Mouse (Mus musculus) hindbrain, postnatal 0 days (tissue): ENCODE measurements around the gene Gm5485. TPM values are rescaled to one million over a fixed set of nuclear protein-coding genes. Genes with fewer than 3 reads are reported as not detected.

ENCODE experiments used
- ATAC-seq: fragments of 200-750 bp; cut with Nextera tagmentation; 2 replicates; pipeline ENCODE4 v1.8.0; 2017; ENCODE audit warnings: mild to moderate bottlenecking, moderate TSS enrichment, moderate library complexity
- DNase-seq: peaks from one replicate; pipeline ENCODE4 v3.0.0-alpha.2; 2015; ENCODE audit warnings: low spot score
- H3K27ac ChIP-seq: fragments of 300-500 bp; sonication (generic); 2 replicates; pipeline ENCODE4 v1.5.1; 2014; ENCODE audit warnings: mild to moderate bottlenecking
- H3K27me3 ChIP-seq: fragments of 300-500 bp; sonication (generic); 2 replicates; pipeline ENCODE4 v1.6.1; 2014; ENCODE audit warnings: low read length, mixed read lengths; ENCODE audit not compliant: insufficient read depth
- H3K36me3 ChIP-seq: fragments of 300-500 bp; sonication (generic); 2 replicates; pipeline ENCODE4 v1.6.1; 2014; ENCODE audit warnings: low read length, mixed read lengths; ENCODE audit not compliant: insufficient read depth
- H3K4me1 ChIP-seq: fragments of 300-500 bp; sonication (generic); 2 replicates; pipeline ENCODE4 v1.6.1; 2014; ENCODE audit warnings: antibody characterized with exemption, low read length, mixed read lengths; ENCODE audit not compliant: insufficient read depth
- H3K4me2 ChIP-seq: fragments of 300-500 bp; sonication (generic); 2 replicates; pipeline ENCODE4 v1.6.1; 2014; ENCODE audit warnings: low read depth, mild to moderate bottlenecking, low read length, moderate library complexity, mixed read lengths
- H3K4me3 ChIP-seq: fragments of 300-500 bp; sonication (generic); 2 replicates; pipeline ENCODE4 v1.5.1; 2014; ENCODE audit warnings: low read length
- H3K9ac ChIP-seq: fragments of 300-500 bp; sonication (generic); replicated peaks from 2 replicates; pipeline ENCODE4 v1.6.1; 2014; ENCODE audit warnings: mild to moderate bottlenecking, low read length, moderate library complexity, mixed read lengths
- H3K9me3 ChIP-seq: fragments of 300-500 bp; sonication (generic); 2 replicates; pipeline ENCODE4 v1.6.1; 2016; ENCODE audit warnings: low read length, mixed read lengths
- CTCF ChIP-seq: IDR thresholded peaks from 2 replicates; pipeline ENCODE4 v1.5.1; 2016; ENCODE audit warnings: antibody characterized with exemption, control low read depth, low read depth
- WGBS: fragments of 180-500 bp; shearing (Covaris S2); extraction: QIAGEN DNeasy Blood & Tissue Kit; methylation state at CpG from one replicate; pipeline ENCODE4 v1.1.7; 2014; 5-methylcytosine and 5-hydroxymethylcytosine counted together
- polyA plus RNA-seq: library from polyadenylated mRNA; unstranded; fragments of >200 nt; fragmentation: Nextera tagmentation; extraction: Ambion mirVana; gene quantifications from 2 replicates; pipeline ENCODE4 v1.2.1, GENCODE M21; 2015
- total RNA-seq: library from RNA; depleted of rRNA; stranded (reverse); fragments of >200 nt; gene quantifications from 2 replicates; pipeline ENCODE4 v1.2.3, GENCODE M21; 2014; rRNA removed

The Gm5485 gene
- total RNA-seq = not detected in 2 replicates
- not detected in 2 replicates for polyA plus RNA-seq

DNA sequence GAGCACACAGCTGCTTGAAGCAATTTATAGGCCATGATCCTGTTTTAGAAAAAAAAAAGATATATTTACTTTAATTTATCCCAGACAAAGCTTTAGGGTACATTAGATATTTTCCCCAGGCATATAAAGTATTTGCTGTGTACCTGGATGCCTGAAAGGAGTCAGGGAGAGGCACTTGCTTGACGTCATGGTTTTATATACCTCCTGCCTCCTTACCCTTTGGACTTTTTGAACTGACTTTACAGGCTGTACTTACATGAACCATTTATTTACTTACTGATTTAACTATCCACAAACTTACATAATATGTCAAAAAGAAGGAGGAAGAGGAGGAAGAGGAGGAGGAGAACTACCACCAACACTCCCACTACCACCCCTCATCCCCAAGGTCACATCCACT lies at the start of gene Gm5485:
Gene Gm5485, minus strand, starts transcription at position 171 of the 400 bp plus-strand sequence.
- Histone ChIP-seq H3K9me3 (no peaks in the 10 kb centered on the region), H3K27ac (no peak within 1 kb of the TSS), H3K4me1 (no peaks in the 10 kb centered on the region), H3K4me3 (no peak within 1 kb of the TSS), H3K36me3 (no peaks in the 10 kb centered on the region), H3K4me2 (no peak within 1 kb of the TSS), H3K9ac (no peak within 1 kb of the TSS), H3K27me3 (no peaks in the 10 kb centered on the region)
- no peak for ATAC-seq
- 94% methylated on average over 1 of the region's 1 CpGs for WGBS
- no peak for DNase-seq
- TF ChIP-seq CTCF = no peak

DNA sequence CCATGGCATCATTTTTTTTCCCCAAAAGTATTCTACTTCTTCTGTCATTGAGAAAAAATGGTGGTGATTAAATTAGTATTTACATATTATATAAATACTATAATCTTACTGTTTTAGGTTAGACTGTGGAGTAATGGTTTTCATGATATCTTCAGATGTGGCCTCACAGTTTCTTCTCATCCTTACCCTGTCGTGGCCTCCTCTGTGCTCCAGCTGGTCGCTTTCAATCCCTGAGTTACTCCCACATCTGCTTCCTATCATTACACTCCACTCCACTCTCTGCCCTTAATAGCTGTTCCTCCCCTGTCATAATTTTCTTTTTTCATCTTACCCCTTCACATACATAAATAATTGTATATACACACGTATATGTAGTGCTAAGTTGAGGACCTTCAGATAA lies 41.0 kb upstream of the Gm5485 start:
- Histone ChIP-seq H3K9me3 (no peaks in the 10 kb centered on the region), H3K27ac (no peak overlapping the region), H3K36me3 (no peaks in the 10 kb centered on the region), H3K4me1 (no peaks in the 10 kb centered on the region), H3K4me3 (no peak overlapping the region), H3K9ac (no peak overlapping the region), H3K27me3 (no peaks in the 10 kb centered on the region), H3K4me2 (no peak overlapping the region)
- WGBS = 85% methylated on average over 3 of the region's 3 CpGs
- ATAC-seq (no peak), DNase-seq (no peak)
- no peak for TF ChIP-seq CTCF

GRCm38 (mm10) chr16:48446161-48446925 lies 34.1 kb upstream of the Gm5485 start:
- Histone ChIP-seq H3K9ac (no peak overlapping the region), H3K4me2 (no peak overlapping the region), H3K4me3 (no peak overlapping the region), H3K36me3 (no peaks in the 10 kb centered on the region), H3K4me1 (no peaks in the 10 kb centered on the region), H3K27ac (no peak overlapping the region), H3K9me3 (no peaks in the 10 kb centered on the region), H3K27me3 (no peaks in the 10 kb centered on the region)
- peak; percentile 11 for DNase-seq
- no peak for ATAC-seq
- WGBS = 54% methylated on average over 8 of the region's 8 CpGs
- no peak for TF ChIP-seq CTCF

- no peaks in the 10 kb centered on the region for H3K4me1 ChIP-seq
- WGBS = 97% methylated on average over 5 of the region's 5 CpGs
- ATAC-seq = no peak
- no peaks in the 10 kb centered on the region for H3K9me3 ChIP-seq
- no peaks in the 10 kb centered on the region for H3K27me3 ChIP-seq
- H3K9ac ChIP-seq = no peak overlapping the region
- TF ChIP-seq CTCF = no peak
- no peak for DNase-seq
- H3K27ac ChIP-seq = no peak overlapping the region
- H3K4me3 ChIP-seq = no peak overlapping the region
- no peaks in the 10 kb centered on the region for H3K36me3 ChIP-seq
- H3K4me2 ChIP-seq = no peak overlapping the region
Measured at GRCm38 (mm10) chr16:48444589-48444988, 32.4 kb upstream of the Gm5485 start.

DNA sequence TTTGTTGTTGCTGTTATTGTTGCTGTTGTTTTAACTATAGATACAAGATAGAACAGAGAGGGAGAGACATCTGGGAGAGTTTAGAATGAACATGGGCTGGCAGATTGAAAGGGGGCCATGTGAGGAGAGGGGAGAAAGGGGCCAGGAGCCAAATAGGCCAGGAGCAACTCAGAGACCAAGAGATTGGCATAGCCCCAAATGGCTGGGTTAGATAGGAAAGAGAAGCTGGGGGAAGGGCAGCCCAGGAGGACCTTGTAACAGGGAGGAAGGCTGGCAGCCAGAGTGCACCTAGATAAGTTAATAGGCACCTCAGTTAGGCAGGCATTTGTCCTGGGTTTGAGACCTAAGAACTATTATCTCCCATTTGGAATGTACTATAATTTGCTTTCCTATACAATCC lies 25.3 kb upstream of the Gm5485 start:
- Histone ChIP-seq H3K4me2 (no peak overlapping the region), H3K4me1 (no peaks in the 10 kb centered on the region), H3K27me3 (no peaks in the 10 kb centered on the region), H3K9me3 (no peaks in the 10 kb centered on the region), H3K36me3 (no peaks in the 10 kb centered on the region), H3K9ac (no peak overlapping the region), H3K4me3 (no peak overlapping the region), H3K27ac (no peak overlapping the region)
- no peak for TF ChIP-seq CTCF
- no peak for ATAC-seq
- DNase-seq = peak; percentile 28

DNA sequence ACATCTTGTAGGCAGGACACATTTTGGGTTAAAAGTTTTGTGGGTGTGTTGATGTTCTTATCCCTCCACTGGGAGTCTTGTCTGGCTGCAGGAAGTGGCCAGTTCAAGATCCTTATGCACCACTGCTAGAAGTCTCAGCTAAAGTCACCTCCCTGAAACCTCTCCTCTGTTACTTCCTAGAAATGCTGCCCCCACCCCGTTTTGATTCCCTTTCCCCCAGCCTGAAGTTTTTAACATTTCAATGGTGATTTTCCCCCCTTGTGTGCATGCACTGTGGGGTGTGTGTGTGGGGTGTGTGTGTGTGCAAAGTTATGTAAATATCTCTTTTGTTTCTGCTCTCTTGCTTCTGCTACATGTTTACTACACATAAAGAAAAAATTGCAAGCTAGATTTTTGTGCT lies 23.2 kb upstream of the Gm5485 start:
- H3K4me3 ChIP-seq = no peak overlapping the region
- H3K4me2 ChIP-seq = no peak overlapping the region
- no peak for TF ChIP-seq CTCF
- no peak for DNase-seq
- no peak overlapping the region for H3K9ac ChIP-seq
- WGBS = 5% methylated on average over 1 of the region's 1 CpGs
- H3K4me1 ChIP-seq = no peaks in the 10 kb centered on the region
- no peaks in the 10 kb centered on the region for H3K36me3 ChIP-seq
- H3K27me3 ChIP-seq = no peaks in the 10 kb centered on the region
- ATAC-seq = no peak
- H3K27ac ChIP-seq = no peak overlapping the region
- no peaks in the 10 kb centered on the region for H3K9me3 ChIP-seq

- WGBS = 87% methylated on average over 15 of the region's 15 CpGs
- ATAC-seq = no peak
Measured at GRCm38 (mm10) chr16:48431027-48431426, 18.8 kb upstream of the Gm5485 start, which contains the start of gene Morc1. Gene Morc1 (plus strand): TSS chr16:48431237.

More at GRCm38 (mm10) chr16:48431027-48431426, 18.8 kb upstream of the Gm5485 start, which contains the start of gene Morc1:
- Histone ChIP-seq H3K27ac (no peak within 1 kb of the TSS), H3K36me3 (no peaks in the 10 kb centered on the region), H3K9ac (no peak within 1 kb of the TSS), H3K9me3 (no peaks in the 10 kb centered on the region), H3K4me3 (no peak within 1 kb of the TSS), H3K4me2 (no peak within 1 kb of the TSS), H3K27me3 (no peaks in the 10 kb centered on the region), H3K4me1 (no peaks in the 10 kb centered on the region)
- TF ChIP-seq CTCF = no peak; the same call in 1 of the 2 replicates
- no peak for DNase-seq
